Mouse (Mus musculus): ENCODE results near the gene Catsperd. TPM values are rescaled to one million over a fixed set of nuclear protein-coding genes. Genes with fewer than 3 reads are reported as not detected.

Gene Catsperd
- polyA plus RNA-seq, 1 experiment from 2014 or later, result 2.4 TPM

DNA sequence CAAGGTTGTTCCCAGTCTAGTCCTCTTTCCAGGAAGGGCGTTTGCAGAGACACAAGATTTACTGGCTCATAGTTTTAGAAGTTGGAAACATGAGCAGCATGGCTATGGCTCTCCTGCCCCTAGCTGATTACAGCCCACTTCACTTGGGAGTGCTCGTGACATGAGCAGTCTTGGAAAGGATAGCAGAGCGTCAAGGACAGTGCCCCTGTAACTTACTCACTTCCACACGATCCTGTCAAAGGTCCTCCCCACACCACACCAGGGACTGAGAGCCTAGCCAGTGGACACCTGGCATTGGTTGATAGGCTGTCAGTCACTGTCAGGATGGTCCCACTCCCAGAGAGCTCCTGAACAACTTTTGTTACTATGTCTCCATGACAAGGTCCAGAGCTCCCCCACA is 75.1 kb downstream of the Catsperd start:
- H3K4me1 ChIP-seq (replicated peaks), result no peaks in the 10 kb centered on the region
- H3K4me2 ChIP-seq, result no peak overlapping the region
- no peaks in the 10 kb centered on the region for H3K27me3 ChIP-seq
- no peak overlapping the region for H3K27ac ChIP-seq
- no peak overlapping the region for H3K4me3 ChIP-seq
- no peaks in the 10 kb centered on the region for H3K9me3 ChIP-seq
- H3K36me3 ChIP-seq, result peaks cover 98% of the 10 kb centered on the region
- ATAC-seq (ENCODE audit: low FRiP score), result no peak
- 91% methylated on average over 4 of the region's 4 CpGs for WGBS
- H3K9ac ChIP-seq, result no peak overlapping the region

DNA sequence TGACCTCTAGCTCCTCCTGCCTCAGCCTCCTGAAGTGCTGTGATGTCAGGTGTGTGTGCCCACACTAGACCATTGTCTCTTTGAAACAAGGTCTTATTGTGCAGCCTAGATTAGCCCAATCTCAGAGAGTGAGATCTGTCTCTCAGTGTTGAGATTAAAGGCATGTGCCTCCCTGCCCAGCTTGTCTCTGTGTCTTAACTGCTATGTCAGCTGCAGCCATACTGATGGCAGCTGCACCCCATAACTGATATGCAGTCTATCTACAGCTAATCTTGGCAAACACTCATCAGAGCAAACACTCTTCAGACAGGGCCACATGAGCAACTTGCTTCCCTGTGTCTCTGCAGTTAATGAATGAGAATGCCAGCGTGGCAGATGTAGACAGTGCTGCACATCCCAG is 78.6 kb downstream of the Catsperd start:
- H3K9ac ChIP-seq, result no peak overlapping the region
- H3K4me2 ChIP-seq, result no peak overlapping the region
- H3K36me3 ChIP-seq, result peaks cover 98% of the 10 kb centered on the region
- WGBS, result 93% methylated on average over 1 of the region's 1 CpGs
- no peak for ATAC-seq (ENCODE audit: low FRiP score)
- H3K9me3 ChIP-seq, result no peaks in the 10 kb centered on the region
- H3K4me3 ChIP-seq, result no peak overlapping the region
- H3K27me3 ChIP-seq, result no peaks in the 10 kb centered on the region
- no peak overlapping the region for H3K27ac ChIP-seq
- no peaks in the 10 kb centered on the region for H3K4me1 ChIP-seq (replicated peaks)

DNA sequence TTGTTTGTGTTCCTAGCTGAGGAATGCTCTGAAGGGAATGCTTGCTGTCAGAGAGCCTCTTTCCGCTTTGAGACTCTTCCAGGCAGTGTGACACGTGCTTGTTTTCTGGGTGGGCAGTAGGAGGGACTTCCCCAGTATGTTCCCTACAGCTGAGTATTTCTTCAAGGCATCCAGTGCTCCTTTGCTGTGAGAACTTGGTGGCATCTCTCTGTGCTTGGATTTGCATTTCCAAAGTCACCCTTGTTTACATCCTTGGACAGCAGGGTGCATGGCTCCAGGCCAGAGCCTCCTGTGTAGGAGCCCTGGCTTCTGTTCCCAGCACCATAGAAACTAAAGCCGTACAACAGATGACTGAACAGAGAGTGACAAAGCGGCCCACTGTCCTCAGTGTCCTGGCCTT is 80.7 kb downstream of the Catsperd start:
- Histone ChIP-seq H3K27me3 (no peaks in the 10 kb centered on the region), H3K4me2 (no peak overlapping the region), H3K4me1 (replicated peaks) (no peaks in the 10 kb centered on the region), H3K9ac (no peak overlapping the region), H3K27ac (no peak overlapping the region), H3K4me3 (no peak overlapping the region), H3K9me3 (no peaks in the 10 kb centered on the region), H3K36me3 (peaks cover 92% of the 10 kb centered on the region)
- WGBS, result 83% methylated on average over 4 of the region's 4 CpGs
- no peak for ATAC-seq (ENCODE audit: low FRiP score)

DNA sequence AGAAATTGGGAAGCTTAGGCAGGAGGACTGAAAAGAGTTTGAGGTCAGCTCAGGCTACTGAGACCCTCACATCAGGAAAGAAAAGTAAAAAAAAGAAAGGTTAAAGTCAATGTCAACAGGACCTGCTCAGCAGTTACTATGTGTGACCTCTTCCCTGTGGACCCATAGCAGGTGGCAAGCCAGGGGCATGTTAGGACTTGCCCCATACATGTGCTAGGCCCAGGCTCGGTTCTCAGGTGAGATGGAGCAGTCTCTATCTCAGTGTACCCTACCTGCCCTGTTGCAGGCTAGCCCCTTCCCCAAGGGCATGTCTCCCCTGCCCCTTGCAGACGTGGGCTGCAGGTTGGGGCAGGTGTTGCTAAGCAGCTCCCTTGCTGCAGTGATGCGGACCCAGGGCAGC is 81.8 kb downstream of the Catsperd start:
- Histone ChIP-seq H3K4me3 (no peak overlapping the region), H3K9ac (no peak overlapping the region), H3K9me3 (no peaks in the 10 kb centered on the region), H3K36me3 (peaks cover 82% of the 10 kb centered on the region), H3K27ac (no peak overlapping the region), H3K27me3 (no peaks in the 10 kb centered on the region), H3K4me1 (replicated peaks) (no peaks in the 10 kb centered on the region), H3K4me2 (no peak overlapping the region)
- 85% methylated on average over 3 of the region's 3 CpGs for WGBS
- ATAC-seq (ENCODE audit: low FRiP score), result no peak

Other genes with a start within 250 kb of the Catsperd start
- 273 TPM in 2 replicates for gene Ptprs, start 151.7 kb upstream of the Catsperd start, polyA plus RNA-seq (2015; fragmentation: Nextera tagmentation; extraction: Ambion mirVana)
- gene Znrf4, start 115.7 kb upstream of the Catsperd start, polyA plus RNA-seq (2015; fragmentation: Nextera tagmentation; extraction: Ambion mirVana), result not detected in 2 replicates
- 1.2 and 1.8 TPM in 2 replicates for gene Gm20219, start 73.8 kb upstream of the Catsperd start, polyA plus RNA-seq (2015; fragmentation: Nextera tagmentation; extraction: Ambion mirVana)
- 76.1 and 76.2 TPM in 2 replicates for gene Safb2, start 43.6 kb upstream of the Catsperd start, polyA plus RNA-seq (2015; fragmentation: Nextera tagmentation; extraction: Ambion mirVana)
- gene Safb, start 43.3 kb upstream of the Catsperd start, polyA plus RNA-seq (2015; fragmentation: Nextera tagmentation; extraction: Ambion mirVana), result 105 and 113 TPM in 2 replicates
- gene 2410015M20Rik, start 18.4 kb upstream of the Catsperd start, polyA plus RNA-seq (2015; fragmentation: Nextera tagmentation; extraction: Ambion mirVana), result 204 and 212 TPM in 2 replicates
- 1,179 and 1,235 TPM in 2 replicates for gene Rpl36, start 14.7 kb upstream of the Catsperd start, polyA plus RNA-seq (2015; fragmentation: Nextera tagmentation; extraction: Ambion mirVana)
- 40.6 and 40.8 TPM in 2 replicates for gene Lonp1, start 1.3 kb upstream of the Catsperd start, polyA plus RNA-seq (2015; fragmentation: Nextera tagmentation; extraction: Ambion mirVana)
- gene Ranbp3, start 45.2 kb downstream of the Catsperd start, polyA plus RNA-seq (2015; fragmentation: Nextera tagmentation; extraction: Ambion mirVana), result 99.1 and 102 TPM in 2 replicates
- 507 and 515 TPM in 2 replicates for gene Ndufa11, start 89.6 kb downstream of the Catsperd start, polyA plus RNA-seq (2015; fragmentation: Nextera tagmentation; extraction: Ambion mirVana)
- gene Vmac, start 89.9 kb downstream of the Catsperd start, polyA plus RNA-seq (2015; fragmentation: Nextera tagmentation; extraction: Ambion mirVana), result 14.9 and 17.8 TPM in 2 replicates
- gene Nrtn, start 129.4 kb downstream of the Catsperd start, polyA plus RNA-seq (2015; fragmentation: Nextera tagmentation; extraction: Ambion mirVana), result 0.78 and 1.5 TPM in 2 replicates
- 67.1 and 68.7 TPM in 2 replicates for gene Dus3l, start 136.6 kb downstream of the Catsperd start, polyA plus RNA-seq (2015; fragmentation: Nextera tagmentation; extraction: Ambion mirVana)
- 1.0 TPM in 2 replicates for gene Prr22, start 142.1 kb downstream of the Catsperd start, polyA plus RNA-seq (2015; fragmentation: Nextera tagmentation; extraction: Ambion mirVana)
- gene Rfx2, start 202.9 kb downstream of the Catsperd start, polyA plus RNA-seq (2015; fragmentation: Nextera tagmentation; extraction: Ambion mirVana), result 5.6 and 8.0 TPM in 2 replicates
- 0.06 TPM in 2 replicates for gene Acsbg2, start 246.3 kb downstream of the Catsperd start, polyA plus RNA-seq (2015; fragmentation: Nextera tagmentation; extraction: Ambion mirVana)
- 0.27 and 0.41 TPM in 2 replicates for gene 1700061G19Rik, start 247.3 kb downstream of the Catsperd start, polyA plus RNA-seq (2015; fragmentation: Nextera tagmentation; extraction: Ambion mirVana)

Data from hindbrain, embryonic 13.5 days (tissue).